Mouse (Mus musculus) left cerebral cortex, adult 11 months (tissue): Measurements from ENCODE around the gene Exoc3l2.

Source experiments
- DNase-seq: peaks from one replicate; pipeline ENCODE4 v3.0.0; 2022; ENCODE audit warnings: low spot score

The Exoc3l2 gene

GRCm38 (mm10) chr7:19462884-19463381, at the start of gene Exoc3l2:
Gene Exoc3l2 (plus strand): TSS chr7:19463331.
- DNase-seq = no peak

GRCm38 (mm10) chr7:19413525-19413924, 49.6 kb upstream of the Exoc3l2 start:
- no peak for DNase-seq

GRCm38 (mm10) chr7:19416590-19416989, 46.5 kb upstream of the Exoc3l2 start:
- DNase-seq = no peak

GRCm38 (mm10) chr7:19420121-19420520, 43.0 kb upstream of the Exoc3l2 start:
- DNase-seq = no peak

GRCm38 (mm10) chr7:19420821-19421636, 42.1 kb upstream of the Exoc3l2 start:
- DNase-seq = peak; percentile 83

GRCm38 (mm10) chr7:19423083-19423482, 40.0 kb upstream of the Exoc3l2 start:
- no peak for DNase-seq

GRCm38 (mm10) chr7:19424051-19424450, 39.1 kb upstream of the Exoc3l2 start:
- no peak for DNase-seq

GRCm38 (mm10) chr7:19426349-19426748, 36.8 kb upstream of the Exoc3l2 start:
- DNase-seq = no peak

- DNase-seq = no peak
These were observed 36.2 kb upstream of the Exoc3l2 start for GRCm38 (mm10) chr7:19426888-19427287.

- DNase-seq = no peak
These were observed 35.0 kb upstream of the Exoc3l2 start for GRCm38 (mm10) chr7:19427999-19428650.

GRCm38 (mm10) chr7:19429726-19430125, 33.4 kb upstream of the Exoc3l2 start:
- no peak for DNase-seq

- no peak for DNase-seq
These were observed 32.7 kb upstream of the Exoc3l2 start for GRCm38 (mm10) chr7:19430402-19430801.

- DNase-seq = no peak
These were observed 30.7 kb upstream of the Exoc3l2 start for GRCm38 (mm10) chr7:19432475-19432874.

- no peak for DNase-seq
These were observed 26.9 kb upstream of the Exoc3l2 start for GRCm38 (mm10) chr7:19436276-19436675.

GRCm38 (mm10) chr7:19437048-19437447, 26.1 kb upstream of the Exoc3l2 start:
- DNase-seq = no peak

GRCm38 (mm10) chr7:19441448-19442091, 21.6 kb upstream of the Exoc3l2 start:
- DNase-seq = no peak

- peak; percentile 49 for DNase-seq
These were observed 19.8 kb upstream of the Exoc3l2 start for GRCm38 (mm10) chr7:19443344-19443743.

GRCm38 (mm10) chr7:19444801-19445200, 18.3 kb upstream of the Exoc3l2 start:
- DNase-seq = no peak

- no peak for DNase-seq
These were observed 15.4 kb upstream of the Exoc3l2 start for GRCm38 (mm10) chr7:19447689-19448088.

- no peak for DNase-seq
These were observed 14.0 kb upstream of the Exoc3l2 start for GRCm38 (mm10) chr7:19449165-19449564.

GRCm38 (mm10) chr7:19455186-19455585, 7.9 kb upstream of the Exoc3l2 start:
- no peak for DNase-seq

- DNase-seq = no peak
These were observed 7.2 kb upstream of the Exoc3l2 start for GRCm38 (mm10) chr7:19455819-19456495.
